Mouse (Mus musculus) liver, adult 2 months (tissue): ENCODE measurements around the gene Tmem91.

ENCODE experiments used
- CTCF ChIP-seq: fragments of 200-500 bp; IDR thresholded peaks from 2 replicates; pipeline ENCODE4 v1.5.1; 2011; ENCODE audit warnings: low read depth, low read length, control low read depth
- POLR2A ChIP-seq: fragments of 200-500 bp; IDR thresholded peaks from 2 replicates; pipeline ENCODE4 v1.6.1; 2011; ENCODE audit warnings: low read length, control low read depth; ENCODE audit not compliant: insufficient read depth; ENCODE audit errors: extremely low read depth

DNA sequence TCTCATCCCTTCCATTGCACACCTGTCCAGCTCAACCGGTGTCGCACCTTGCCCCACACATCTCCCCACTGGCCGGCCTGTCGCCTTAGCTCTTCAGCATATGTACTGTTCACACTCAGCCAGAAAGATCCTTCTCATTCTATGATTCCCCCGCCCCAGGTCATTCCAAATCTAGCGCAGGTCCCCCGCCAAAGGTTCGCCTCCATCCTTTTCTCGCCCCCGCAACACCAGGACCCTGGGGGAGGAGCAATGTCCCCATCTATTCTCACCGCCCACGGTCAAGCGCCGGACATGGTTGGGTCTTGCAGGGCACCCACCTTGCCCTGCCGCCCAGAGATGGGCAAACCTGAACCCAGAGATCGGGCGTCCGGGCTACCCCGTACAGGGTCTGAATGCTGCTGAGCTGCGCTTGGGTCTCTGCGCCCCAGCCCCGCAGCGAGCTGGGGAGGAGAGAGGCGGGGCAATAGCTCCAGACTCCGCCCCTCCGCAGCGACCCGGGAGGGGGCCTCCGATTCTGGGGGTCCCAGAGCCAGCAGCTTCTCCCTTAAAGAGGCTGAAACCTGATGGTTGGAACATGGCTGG, at the start of gene Tmem91:
- no peak for TF ChIP-seq POLR2A
- no peak for TF ChIP-seq CTCF
